Mouse (Mus musculus) CH12.LX (cell line): Measurements from ENCODE around the gene Cd59a. TPM values are rescaled to one million over a fixed set of nuclear protein-coding genes. Genes with fewer than 3 reads are reported as not detected.

Experiments
- DNase-seq: peaks from one replicate; pipeline ENCODE4 v3.0.0-alpha.2; 2013; ENCODE audit errors: extremely low read depth
- H3K27ac ChIP-seq: 2 replicates; pipeline ENCODE4 v1.5.1; 2012; ENCODE audit warnings: low read depth, mild to moderate bottlenecking, control low read depth, moderate library complexity; ENCODE audit not compliant: insufficient read depth
- H3K27me3 ChIP-seq: replicated peaks from 2 replicates; pipeline ENCODE3; 2012; ENCODE audit warnings: inconsistent platforms
- H3K36me3 ChIP-seq, 2 experiments: replicated peaks in 1 of 2; 2 replicates each; pipeline versions ENCODE3 to v1.6.1; 2012; ENCODE audit warnings: inconsistent platforms in 1 of 2, low read length in 1 of 2, mild to moderate bottlenecking in 1 of 2, mixed read lengths in 1 of 2, moderate library complexity in 1 of 2; ENCODE audit not compliant: control insufficient read depth in 1 of 2, insufficient read depth in 1 of 2
- H3K4me1 ChIP-seq, 2 experiments: 2 replicates each; pipeline ENCODE4 v1.6.1; 2012; ENCODE audit warnings: inconsistent platforms in 1 of 2, moderate library complexity in 1 of 2; ENCODE audit not compliant: insufficient read depth in 2 of 2, control insufficient read depth in 1 of 2
- H3K4me2 ChIP-seq: 2 replicates; pipeline ENCODE4 v1.6.1; 2012; ENCODE audit warnings: low read depth, mild to moderate bottlenecking, control low read depth; ENCODE audit not compliant: poor library complexity, insufficient read depth, severe bottlenecking
- H3K4me3 ChIP-seq, 3 experiments: fragments of 150-350 bp in 1 of 3; sonication (generic) in 1 of 3; replicated peaks in 1 of 3; 2 replicates each; pipeline versions ENCODE3 to v1.5.1; 2011 to 2012; ENCODE audit warnings: low read depth in 2 of 3, low read length in 2 of 3, mild to moderate bottlenecking in 2 of 3, moderate library complexity in 2 of 3, control low read depth in 1 of 3, improper control_type of control experiment in 1 of 3, inconsistent platforms in 1 of 3, mixed read lengths in 1 of 3; ENCODE audit not compliant: poor library complexity in 1 of 3
- H3K79me2 ChIP-seq: replicated peaks from 2 replicates; pipeline ENCODE4 v1.6.1; 2012; ENCODE audit warnings: mild to moderate bottlenecking, moderate library complexity; ENCODE audit not compliant: control insufficient read depth, poor library complexity, insufficient read depth, severe bottlenecking; ENCODE audit errors: extremely low read depth
- H3K9ac ChIP-seq: 2 replicates; pipeline ENCODE4 v1.6.1; 2012; ENCODE audit warnings: low read depth, mild to moderate bottlenecking, control low read depth, moderate library complexity; ENCODE audit not compliant: insufficient read depth
- H3K9me3 ChIP-seq: replicated peaks from 2 replicates; pipeline ENCODE3; 2012; ENCODE audit warnings: low read length, inconsistent platforms, mixed read lengths
- BHLHE40 ChIP-seq: IDR thresholded peaks from 2 replicates; pipeline ENCODE4 v1.6.1; 2011; ENCODE audit warnings: mild to moderate bottlenecking, low read depth, low read length, improper control_type of control experiment
- CHD1 ChIP-seq: IDR thresholded peaks from 2 replicates; pipeline ENCODE4 v1.6.1; 2012; ENCODE audit warnings: low read depth, low read length, improper control_type of control experiment, inconsistent platforms
- CTCF ChIP-seq, 2 experiments: IDR thresholded peaks in 1 of 2; conservative IDR thresholded peaks in 1 of 2; 2 replicates each; pipeline ENCODE4 v1.5.1; 2011 to 2012; ENCODE audit warnings: low read depth in 2 of 2, low read length in 2 of 2, improper control_type of control experiment in 1 of 2, inconsistent platforms in 1 of 2, mild to moderate bottlenecking in 1 of 2, moderate library complexity in 1 of 2
- EP300 ChIP-seq: IDR thresholded peaks from 2 replicates; pipeline ENCODE4 v1.6.1; 2011; ENCODE audit warnings: low read length, improper control_type of control experiment
- ETS1 ChIP-seq: conservative IDR thresholded peaks from 2 replicates; pipeline ENCODE4 v1.6.1; 2012; ENCODE audit warnings: low read depth, mild to moderate bottlenecking, inconsistent platforms, low read length, improper control_type of control experiment, moderate library complexity
- HCFC1 ChIP-seq: IDR thresholded peaks from 2 replicates; pipeline ENCODE4 v1.6.1; 2012; ENCODE audit warnings: low read depth, mild to moderate bottlenecking, inconsistent platforms, low read length, improper control_type of control experiment
- JUN ChIP-seq: IDR thresholded peaks from 2 replicates; pipeline ENCODE4 v1.6.1; 2011; ENCODE audit warnings: low read depth, mild to moderate bottlenecking, low read length, improper control_type of control experiment, moderate library complexity; ENCODE audit not compliant: insufficient read depth
- MAZ ChIP-seq: IDR thresholded peaks from 2 replicates; pipeline ENCODE4 v1.6.1; 2012; ENCODE audit warnings: low read depth, mild to moderate bottlenecking, inconsistent platforms, low read length, improper control_type of control experiment, moderate library complexity
- MEF2A ChIP-seq: IDR thresholded peaks from 2 replicates; pipeline ENCODE4 v1.6.1; 2014; ENCODE audit warnings: low read depth, mild to moderate bottlenecking, inconsistent platforms, low read length, improper control_type of control experiment, borderline replicate concordance
- MXI1 ChIP-seq: IDR thresholded peaks from 2 replicates; pipeline ENCODE4 v1.6.1; 2011; ENCODE audit warnings: mild to moderate bottlenecking, low read depth, low read length, improper control_type of control experiment
- NELFE ChIP-seq: IDR thresholded peaks from 2 replicates; pipeline ENCODE4 v1.6.1; 2011; ENCODE audit warnings: low read depth, low read length, improper control_type of control experiment
- NRF1 ChIP-seq: IDR thresholded peaks from 2 replicates; pipeline ENCODE4 v1.6.1; 2014; ENCODE audit warnings: low read depth, mild to moderate bottlenecking, inconsistent platforms, low read length, improper control_type of control experiment, moderate library complexity
- RAD21 ChIP-seq: IDR thresholded peaks from 2 replicates; pipeline ENCODE4 v1.6.1; 2011; ENCODE audit warnings: low read depth, mild to moderate bottlenecking, low read length, improper control_type of control experiment, moderate library complexity
- RCOR1 ChIP-seq: conservative IDR thresholded peaks from 2 replicates; pipeline ENCODE4 v1.6.1; 2012; ENCODE audit warnings: low read depth, mild to moderate bottlenecking, inconsistent platforms, low read length, improper control_type of control experiment
- SIN3A ChIP-seq: IDR thresholded peaks from 2 replicates; pipeline ENCODE4 v1.6.1; 2012; ENCODE audit warnings: low read length, improper control_type of control experiment, inconsistent platforms
- SMC3 ChIP-seq: IDR thresholded peaks from 2 replicates; pipeline ENCODE4 v1.6.1; 2011; ENCODE audit warnings: low read depth, low read length, improper control_type of control experiment
- TBP ChIP-seq: conservative IDR thresholded peaks from 2 replicates; pipeline ENCODE4 v1.6.1; 2011; ENCODE audit warnings: low read depth, low read length, improper control_type of control experiment
- TCF12 ChIP-seq: IDR thresholded peaks from 2 replicates; pipeline ENCODE4 v1.6.1; 2014; ENCODE audit warnings: low read depth, mild to moderate bottlenecking, inconsistent platforms, low read length, improper control_type of control experiment
- USF2 ChIP-seq: conservative IDR thresholded peaks from 2 replicates; pipeline ENCODE4 v1.6.1; 2011; ENCODE audit warnings: low read depth, low read length, improper control_type of control experiment
- ZKSCAN1 ChIP-seq: IDR thresholded peaks from 2 replicates; pipeline ENCODE4 v1.6.1; 2012; ENCODE audit warnings: low read depth, inconsistent platforms, low read length, improper control_type of control experiment, borderline replicate concordance
- ZMIZ1 ChIP-seq: IDR thresholded peaks from 2 replicates; pipeline ENCODE4 v1.6.1; 2012; ENCODE audit warnings: low read depth, mild to moderate bottlenecking, inconsistent platforms, low read length, improper control_type of control experiment
- ZNF384 ChIP-seq: IDR thresholded peaks from 2 replicates; pipeline ENCODE4 v1.6.1; 2012; ENCODE audit warnings: low read depth, low read length, improper control_type of control experiment, inconsistent platforms
- dilution Hi-C: fragments of 300-500 bp; cut with MboI; formaldehyde crosslinking; loops from 2 replicates; pipeline ENCODE4 v1.14.3; 2020; ENCODE audit warnings: low sequenced_read_pairs; ENCODE audit not compliant: extremely low pct_unique_long_range_greater_than_20kb, extremely low pct_ligation_motif_present
- in situ Hi-C: fragments of 300-500 bp; cut with MboI; formaldehyde crosslinking; loops from 3 replicates; pipeline ENCODE4 v1.14.3; 2019; ENCODE audit warnings: low sequenced_read_pairs, low pct_ligation_motif_present, low pct_unique_long_range_greater_than_20kb, mixed read lengths
- polyA plus RNA-seq: library from polyadenylated mRNA; unstranded; fragments of >175 nt; gene quantifications from 2 replicates; pipeline ENCODE4 v1.2.1, GENCODE M21; 2012; ENCODE audit warnings: low read depth; ENCODE audit not compliant: insufficient read length
- total RNA-seq, 2 experiments: library from RNA; depleted of rRNA; stranded (reverse); fragments of 300-350 nt in 1 of 2; fragments of >200 nt in 1 of 2; gene quantifications; 2 replicates each; pipeline ENCODE4 v1.2.3; 2012 to 2014

Cd59a gene
- total and polyA plus RNA-seq, 3 experiments, result 4.5 to 6.6 (median 4.8) TPM

DNA sequence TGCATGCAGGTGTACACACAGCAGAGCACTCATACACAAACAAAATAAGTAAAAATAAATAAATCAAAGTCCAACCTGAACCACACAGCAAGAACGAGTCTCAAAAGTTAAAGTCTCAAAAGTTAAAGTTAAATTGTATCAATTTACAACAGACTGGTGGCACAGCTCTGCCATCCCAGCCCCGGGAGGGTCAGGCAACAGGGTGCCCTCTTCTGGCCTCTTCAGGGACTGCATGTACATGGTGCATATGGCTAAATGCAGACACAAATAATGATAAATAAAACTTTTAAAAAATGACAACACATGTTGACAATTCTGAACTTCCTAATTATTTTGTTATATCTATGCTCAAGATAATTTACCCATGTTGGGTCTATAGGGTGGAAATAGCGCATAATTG lies 35.4 kb downstream of the Cd59a start:
- Histone ChIP-seq H3K79me2 (no peaks in the 10 kb centered on the region), H3K27ac (no peak overlapping the region), H3K9me3 (peaks cover 4% of the 10 kb centered on the region), H3K4me2 (no peak overlapping the region), H3K36me3 (no peaks in the 10 kb centered on the region), H3K4me1 (peaks cover 0 to 4% of the 10 kb centered on the region in 2 experiments; a peak in 1 of 4 replicates), H3K9ac (no peak overlapping the region)
- dilution Hi-C loops, result no loop called here
- peak; percentile 40 for DNase-seq
- TF ChIP-seq HCFC1, result no peak
- TF ChIP-seq CTCF (conservative IDR thresholded peaks at IDR 0.05 in 1 of 2, IDR thresholded peaks at IDR 0.05 in 1 of 2; ENCODE audit: low read depth in 2 of 2, low read length in 2 of 2), result peak; percentile 46 to 68; a peak in 3 of 4 replicates
- TF ChIP-seq NELFE, result no peak
- TF ChIP-seq EP300, result no peak
- TF ChIP-seq RAD21, result peak; percentile 48
- no peak for TF ChIP-seq RCOR1
- peak; percentile 62 for TF ChIP-seq SMC3
- TF ChIP-seq USF2, result no peak
- no peak for TF ChIP-seq JUN
- TF ChIP-seq, all 38 proteins: peak for 3
- H3K27me3 ChIP-seq, result peaks cover 22% of the 10 kb centered on the region
- no peak overlapping the region for H3K4me3 ChIP-seq
- in situ Hi-C loops, result loop anchor here (5.0 to 25.0 kb wide), 3 partner anchors 181 to 456 kb away; partner anchors contain the start of gene D430041D05Rik

DNA sequence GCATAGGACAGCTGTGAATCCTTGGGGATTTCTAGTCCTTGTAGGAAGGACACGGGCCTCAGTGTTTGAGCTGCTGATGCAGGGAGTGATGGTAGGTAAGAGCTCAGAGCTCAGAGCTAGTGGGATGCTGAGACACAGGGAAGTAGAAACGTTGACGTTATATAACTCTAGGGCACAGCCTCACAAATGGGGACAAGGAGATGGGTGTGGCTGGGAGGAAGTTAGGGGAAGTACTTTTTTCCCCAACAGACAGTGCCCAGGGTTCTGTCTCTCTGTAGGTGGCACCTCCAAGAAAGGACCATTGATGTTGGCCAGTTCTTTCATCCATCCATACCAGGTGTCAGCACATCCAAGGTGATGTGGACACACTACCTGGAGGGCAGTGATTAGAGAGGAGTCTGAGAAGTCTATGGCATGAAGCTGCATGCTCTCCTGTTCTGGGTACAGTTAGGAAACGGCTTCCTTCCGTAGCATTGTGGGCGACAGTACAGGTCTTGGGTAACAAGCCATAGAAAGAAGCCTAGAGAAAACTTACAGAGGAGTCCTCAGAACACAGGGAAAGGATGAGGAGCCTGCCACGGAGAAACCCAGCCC lies 36.8 kb downstream of the Cd59a start:
- H3K9me3 ChIP-seq, result no peaks in the 10 kb centered on the region
- H3K27me3 ChIP-seq, result peaks cover 11% of the 10 kb centered on the region
- H3K79me2 ChIP-seq, result no peaks in the 10 kb centered on the region
- no peak overlapping the region for H3K9ac ChIP-seq
- no peaks in the 10 kb centered on the region for H3K36me3 ChIP-seq
- no peak overlapping the region for H3K27ac ChIP-seq
- H3K4me3 ChIP-seq, result no peak overlapping the region
- in situ Hi-C loops (loop anchor here (5.0 to 25.0 kb wide), 3 partner anchors 180 to 455 kb away; partner anchors contain the start of gene D430041D05Rik), dilution Hi-C loops (no loop called here)
- no peak overlapping the region for H3K4me2 ChIP-seq
- TF ChIP-seq TBP, result no peak
- TF ChIP-seq MXI1, result no peak
- no peak for TF ChIP-seq NRF1
- no peak for TF ChIP-seq RAD21
- TF ChIP-seq ZKSCAN1, result no peak
- TF ChIP-seq MAZ, result no peak
- no peak for TF ChIP-seq MEF2A
- no peak for TF ChIP-seq NELFE
- no peak for TF ChIP-seq BHLHE40
- no peak for TF ChIP-seq CHD1
- no peak for TF ChIP-seq RCOR1
- TF ChIP-seq ZMIZ1, result no peak
- TF ChIP-seq SIN3A, result no peak
- no peak for TF ChIP-seq SMC3
- TF ChIP-seq ETS1, result no peak
- TF ChIP-seq TCF12, result no peak
- no peak for TF ChIP-seq ZNF384
- TF ChIP-seq USF2, result no peak
- DNase-seq, result no peak
- H3K4me1 ChIP-seq, result peaks cover 0 to 4% of the 10 kb centered on the region in 2 experiments; a peak in 1 of 4 replicates
